Mouse (Mus musculus) neural tube, embryonic 15.5 days (tissue): ENCODE measurements at regions not wholly inside any gene's neighbourhood (a gene's known extent, or its start where the extent isn't known, plus 50 kb on each side); places are given as distances from the start of the nearest gene placed in this dataset.

Experiments
- ATAC-seq: fragments of 200-750 bp; cut with Nextera tagmentation; 2 replicates; pipeline ENCODE4 v1.8.0; 2017; ENCODE audit warnings: mild to moderate bottlenecking, moderate TSS enrichment, moderate library complexity; ENCODE audit not compliant: low FRiP score
- H3K27ac ChIP-seq: fragments of 300-500 bp; sonication (generic); replicated peaks from 2 replicates; pipeline ENCODE4 v1.5.1; 2015; ENCODE audit warnings: mild to moderate bottlenecking, inconsistent platforms
- H3K27me3 ChIP-seq: fragments of 300-500 bp; sonication (generic); replicated peaks from 2 replicates; pipeline ENCODE4 v1.6.1; 2015; ENCODE audit warnings: inconsistent platforms
- H3K36me3 ChIP-seq: fragments of 300-500 bp; sonication (generic); 2 replicates; pipeline ENCODE4 v1.6.1; 2015; ENCODE audit warnings: inconsistent platforms
- H3K4me1 ChIP-seq: fragments of 300-500 bp; sonication (generic); 2 replicates; pipeline ENCODE4 v1.6.1; 2015; ENCODE audit warnings: inconsistent platforms
- H3K4me2 ChIP-seq: fragments of 300-500 bp; sonication (generic); 2 replicates; pipeline ENCODE4 v1.6.1; 2015; ENCODE audit warnings: inconsistent platforms, mild to moderate bottlenecking, moderate library complexity
- H3K4me3 ChIP-seq: fragments of 300-500 bp; sonication (generic); replicated peaks from 2 replicates; pipeline ENCODE4 v1.5.1; 2015; ENCODE audit warnings: mild to moderate bottlenecking, inconsistent platforms
- H3K9ac ChIP-seq: fragments of 300-500 bp; sonication (generic); replicated peaks from 2 replicates; pipeline ENCODE4 v1.6.1; 2015; ENCODE audit warnings: mild to moderate bottlenecking, inconsistent platforms
- H3K9me3 ChIP-seq: fragments of 300-500 bp; sonication (generic); replicated peaks from 2 replicates; pipeline ENCODE4 v1.6.1; 2016; ENCODE audit warnings: inconsistent platforms
- WGBS: fragments of 180-500 bp; shearing (Covaris S2); methylation state at CpG from one replicate; pipeline ENCODE4 v1.1.7; 2015; ENCODE audit warnings: mixed read lengths; 5-methylcytosine and 5-hydroxymethylcytosine counted together

GRCm38 (mm10) chr2:116983821-116984351 lies 105.4 kb downstream of the Tmco5 start:
- H3K36me3 ChIP-seq: no peaks in the 10 kb centered on the region
- no peaks in the 10 kb centered on the region for H3K9me3 ChIP-seq
- H3K4me3 ChIP-seq: no peak overlapping the region
- ATAC-seq: no peak
- H3K27ac ChIP-seq: no peak overlapping the region
- no peak overlapping the region for H3K9ac ChIP-seq
- H3K4me1 ChIP-seq: peaks cover 6% of the 10 kb centered on the region
- no peak overlapping the region for H3K4me2 ChIP-seq
- H3K27me3 ChIP-seq: no peaks in the 10 kb centered on the region
- 79% methylated on average over 10 of the region's 10 CpGs for WGBS

GRCm38 (mm10) chr2:116984597-116984996 lies 106.1 kb downstream of the Tmco5 start:
- H3K27me3 ChIP-seq: no peaks in the 10 kb centered on the region

DNA sequence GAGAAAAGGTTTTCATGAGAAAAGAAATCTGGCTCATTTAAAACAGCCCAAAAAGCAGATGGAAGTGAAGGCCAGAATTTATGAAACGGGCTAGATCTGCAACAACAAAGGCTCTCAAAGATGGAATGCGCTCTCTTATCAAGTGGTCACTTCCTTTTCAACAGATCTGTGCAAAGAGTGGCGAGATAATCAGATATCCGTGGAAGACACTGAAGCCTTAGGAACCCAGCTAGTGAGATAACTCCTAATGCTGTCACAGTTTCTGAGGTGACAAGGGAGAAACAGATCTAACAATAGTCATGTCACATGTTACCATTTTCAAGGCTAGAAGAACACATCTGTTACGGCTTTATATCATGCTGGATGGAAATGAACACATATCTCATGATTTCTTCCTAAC lies 107.1 kb downstream of the Tmco5 start:
- WGBS: 89% methylated on average over 5 of the region's 5 CpGs
- Histone ChIP-seq H3K4me1 (0 out of 2 replicates have a peak, but pooled peaks cover 3% of the 10 kb centered on the region), H3K9ac (no peak overlapping the region), H3K27ac (no peak overlapping the region), H3K4me2 (no peak overlapping the region), H3K9me3 (no peaks in the 10 kb centered on the region), H3K4me3 (no peak overlapping the region), H3K36me3 (no peaks in the 10 kb centered on the region), H3K27me3 (no peaks in the 10 kb centered on the region)
- ATAC-seq: no peak

More at GRCm38 (mm10) chr2:116984597-116984996, 106.1 kb downstream of the Tmco5 start:
- H3K4me3 ChIP-seq: no peak overlapping the region
- H3K9ac ChIP-seq: no peak overlapping the region
- no peaks in the 10 kb centered on the region for H3K36me3 ChIP-seq
- no peak for ATAC-seq
- no peak overlapping the region for H3K27ac ChIP-seq
- H3K9me3 ChIP-seq: no peaks in the 10 kb centered on the region
- peaks cover 6% of the 10 kb centered on the region for H3K4me1 ChIP-seq
- H3K4me2 ChIP-seq: no peak overlapping the region
- WGBS: 79% methylated on average over 3 of the region's 3 CpGs

DNA sequence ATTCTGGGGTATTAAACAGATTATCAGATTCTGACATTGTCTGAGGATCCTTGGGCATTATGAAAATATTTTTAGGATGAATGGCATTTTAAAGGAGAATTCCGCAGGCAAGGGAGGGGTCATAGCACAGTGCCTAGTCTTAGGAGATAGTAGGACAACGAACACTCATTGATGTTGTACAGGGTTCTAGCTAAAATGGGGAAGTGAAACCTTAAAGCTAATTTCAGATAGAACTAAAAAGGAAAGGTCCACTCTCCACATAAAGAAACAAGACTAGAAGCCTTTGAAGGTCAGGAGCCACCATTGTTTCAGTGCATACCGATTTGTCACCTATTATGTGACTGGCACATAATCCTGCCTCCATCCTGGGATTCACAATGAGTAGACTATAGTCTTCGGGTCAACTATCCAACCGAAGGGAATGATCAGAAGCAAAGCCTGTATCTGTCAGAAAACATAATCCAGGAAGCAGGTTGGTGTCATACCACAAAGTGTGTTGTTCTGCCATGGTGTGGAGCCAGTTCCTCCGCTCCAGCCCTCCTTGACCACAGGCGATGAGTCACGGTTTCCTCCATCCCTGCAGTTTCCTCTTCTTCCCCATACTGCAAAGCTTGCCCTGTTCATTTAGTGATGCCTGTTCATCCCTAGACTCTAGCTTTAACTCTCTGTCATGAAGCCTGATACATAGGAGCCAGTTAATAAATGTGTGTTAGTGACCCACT lies 110.6 kb downstream of the Tmco5 start:
- H3K27me3 ChIP-seq: no peaks in the 10 kb centered on the region
- H3K4me1 ChIP-seq: no peaks in the 10 kb centered on the region
- ATAC-seq: no peak
- no peaks in the 10 kb centered on the region for H3K9me3 ChIP-seq
- no peak overlapping the region for H3K4me2 ChIP-seq
- H3K27ac ChIP-seq: no peak overlapping the region
- no peaks in the 10 kb centered on the region for H3K36me3 ChIP-seq
- WGBS: 93% methylated on average over 8 of the region's 8 CpGs
- H3K9ac ChIP-seq: no peak overlapping the region
- no peak overlapping the region for H3K4me3 ChIP-seq

- Histone ChIP-seq H3K9me3 (no peaks in the 10 kb centered on the region), H3K27ac (no peak overlapping the region), H3K9ac (no peak overlapping the region), H3K4me1 (no peaks in the 10 kb centered on the region), H3K27me3 (no peaks in the 10 kb centered on the region), H3K4me2 (no peak overlapping the region), H3K4me3 (no peak overlapping the region), H3K36me3 (no peaks in the 10 kb centered on the region)
- ATAC-seq: no peak
- 81% methylated on average over 1 of the region's 1 CpGs for WGBS
Measured at GRCm38 (mm10) chr2:116990106-116990505, 111.6 kb downstream of the Tmco5 start.

- WGBS: 83% methylated on average over 6 of the region's 6 CpGs
- no peaks in the 10 kb centered on the region for H3K27me3 ChIP-seq
- no peak overlapping the region for H3K27ac ChIP-seq
- H3K4me2 ChIP-seq: no peak overlapping the region
- H3K9ac ChIP-seq: no peak overlapping the region
- no peak for ATAC-seq
- H3K4me1 ChIP-seq: no peaks in the 10 kb centered on the region
- H3K9me3 ChIP-seq: no peaks in the 10 kb centered on the region
- no peaks in the 10 kb centered on the region for H3K36me3 ChIP-seq
- no peak overlapping the region for H3K4me3 ChIP-seq
Measured at GRCm38 (mm10) chr2:116991561-116992042, 113.1 kb downstream of the Tmco5 start.

DNA sequence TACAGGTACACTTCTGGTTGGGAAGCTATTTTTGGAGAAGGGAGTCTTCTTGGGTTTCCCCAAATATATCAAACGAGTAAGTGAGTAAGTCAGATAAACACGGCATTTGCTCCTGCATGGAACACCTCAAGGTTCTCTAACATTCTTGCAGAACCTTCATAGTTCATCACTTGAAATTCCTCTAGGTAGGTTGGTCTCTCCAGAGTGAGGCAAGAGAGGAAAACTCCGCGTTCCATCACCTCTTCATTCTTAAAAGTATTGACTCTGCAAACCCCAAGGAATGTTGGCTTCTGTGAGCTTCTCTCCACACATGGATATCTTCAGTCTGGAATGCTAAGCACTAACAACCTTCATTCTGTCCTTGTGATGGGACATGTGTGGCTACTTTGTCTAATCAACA lies 115.2 kb downstream of the Tmco5 start:
- no peaks in the 10 kb centered on the region for H3K9me3 ChIP-seq
- no peak overlapping the region for H3K9ac ChIP-seq
- H3K36me3 ChIP-seq: no peaks in the 10 kb centered on the region
- no peak overlapping the region for H3K4me3 ChIP-seq
- ATAC-seq: no peak
- no peaks in the 10 kb centered on the region for H3K27me3 ChIP-seq
- WGBS: 94% methylated on average over 4 of the region's 4 CpGs
- H3K27ac ChIP-seq: no peak overlapping the region
- H3K4me1 ChIP-seq: no peaks in the 10 kb centered on the region
- H3K4me2 ChIP-seq: no peak overlapping the region

DNA sequence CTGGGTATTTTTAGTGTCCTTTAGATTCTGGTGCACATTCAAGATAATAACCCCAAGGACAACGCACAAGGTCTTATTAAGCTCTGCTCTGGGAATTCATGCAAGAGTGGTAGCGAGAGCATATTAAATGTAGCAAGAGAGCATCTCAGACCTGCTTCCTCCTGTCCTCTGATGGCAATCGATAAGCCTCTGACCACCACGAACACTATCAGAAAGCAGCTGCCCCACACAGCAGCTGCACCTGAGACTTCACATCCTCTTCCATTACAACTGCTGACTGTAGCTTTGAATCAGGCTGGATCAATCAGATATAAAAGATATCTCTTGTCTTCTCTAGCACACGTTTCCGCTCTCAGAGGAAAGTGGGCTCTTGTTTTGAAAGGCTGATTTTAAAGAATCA lies 117.8 kb downstream of the Tmco5 start:
- no peaks in the 10 kb centered on the region for H3K4me1 ChIP-seq
- 78% methylated on average over 6 of the region's 6 CpGs for WGBS
- H3K4me2 ChIP-seq: no peak overlapping the region
- H3K9me3 ChIP-seq: no peaks in the 10 kb centered on the region
- no peaks in the 10 kb centered on the region for H3K27me3 ChIP-seq
- no peak for ATAC-seq
- no peak overlapping the region for H3K27ac ChIP-seq
- no peaks in the 10 kb centered on the region for H3K36me3 ChIP-seq
- no peak overlapping the region for H3K4me3 ChIP-seq
- no peak overlapping the region for H3K9ac ChIP-seq

DNA sequence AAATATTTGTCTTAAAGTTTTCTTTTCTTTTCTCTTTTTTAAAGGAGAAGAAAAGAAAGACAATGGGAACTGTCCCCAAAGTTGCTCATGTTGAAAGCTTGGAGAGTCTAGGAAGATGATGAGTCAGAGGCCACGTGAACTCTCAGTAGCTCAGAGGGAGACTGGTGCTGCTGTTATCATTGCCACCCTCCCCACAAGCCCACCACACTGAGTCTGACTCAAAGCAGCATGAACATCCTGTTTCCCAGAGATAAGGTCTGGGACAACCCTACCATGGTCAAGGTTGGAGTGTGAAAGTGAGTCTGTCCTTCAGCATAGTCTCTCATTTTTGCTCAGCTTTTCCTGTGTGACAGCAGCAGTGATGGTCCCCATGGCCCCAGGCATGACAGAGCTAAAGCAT lies 120.3 kb downstream of the Tmco5 start:
- no peak for ATAC-seq
- WGBS: 79% methylated on average over 1 of the region's 1 CpGs
- no peaks in the 10 kb centered on the region for H3K27me3 ChIP-seq
- H3K4me3 ChIP-seq: no peak overlapping the region
- no peak overlapping the region for H3K27ac ChIP-seq
- no peaks in the 10 kb centered on the region for H3K9me3 ChIP-seq
- no peaks in the 10 kb centered on the region for H3K4me1 ChIP-seq
- H3K36me3 ChIP-seq: no peaks in the 10 kb centered on the region
- no peak overlapping the region for H3K9ac ChIP-seq
- H3K4me2 ChIP-seq: no peak overlapping the region

- no peaks in the 10 kb centered on the region for H3K4me1 ChIP-seq
- H3K9ac ChIP-seq: no peak overlapping the region
- no peak overlapping the region for H3K4me3 ChIP-seq
- WGBS: 79% methylated on average over 5 of the region's 5 CpGs
- H3K4me2 ChIP-seq: no peak overlapping the region
- no peaks in the 10 kb centered on the region for H3K36me3 ChIP-seq
- no peak for ATAC-seq
- H3K27ac ChIP-seq: no peak overlapping the region
- no peaks in the 10 kb centered on the region for H3K9me3 ChIP-seq
- no peaks in the 10 kb centered on the region for H3K27me3 ChIP-seq
Measured at GRCm38 (mm10) chr2:116999592-116999991, 121.1 kb downstream of the Tmco5 start.

- Histone ChIP-seq H3K4me1 (no peaks in the 10 kb centered on the region), H3K36me3 (no peaks in the 10 kb centered on the region), H3K27ac (no peak overlapping the region), H3K9me3 (no peaks in the 10 kb centered on the region), H3K27me3 (no peaks in the 10 kb centered on the region), H3K9ac (no peak overlapping the region), H3K4me2 (no peak overlapping the region), H3K4me3 (no peak overlapping the region)
- 98% methylated on average over 2 of the region's 2 CpGs for WGBS
- ATAC-seq: no peak
Measured at GRCm38 (mm10) chr2:117003976-117004375, 117.2 kb upstream of the Spred1 start.

- Histone ChIP-seq H3K9me3 (no peaks in the 10 kb centered on the region), H3K4me3 (no peak overlapping the region), H3K27me3 (no peaks in the 10 kb centered on the region), H3K27ac (no peak overlapping the region), H3K4me2 (no peak overlapping the region), H3K9ac (no peak overlapping the region), H3K4me1 (no peaks in the 10 kb centered on the region), H3K36me3 (no peaks in the 10 kb centered on the region)
- no peak for ATAC-seq
- 89% methylated on average over 2 of the region's 2 CpGs for WGBS
Measured at GRCm38 (mm10) chr2:117006846-117007245, 114.3 kb upstream of the Spred1 start.
